Mouse (Mus musculus) limb, embryonic 10.5 days (tissue): Measurements from ENCODE around the gene Siah1b. TPM values are rescaled to one million over a fixed set of nuclear protein-coding genes. Genes with fewer than 3 reads are reported as not detected.

ENCODE experiments used
- DNase-seq: peaks from one replicate; pipeline ENCODE4 v3.0.0-alpha.2; 2017; ENCODE audit warnings: low spot score
- H3K27ac ChIP-seq: fragments of 300-500 bp; sonication (generic); 2 replicates; pipeline ENCODE4 v1.5.1; 2016; ENCODE audit warnings: mild to moderate bottlenecking
- H3K27me3 ChIP-seq: fragments of 300-500 bp; sonication (generic); 2 replicates; pipeline ENCODE4 v1.6.1; 2016; ENCODE audit warnings: low read depth, mild to moderate bottlenecking; ENCODE audit not compliant: poor library complexity, severe bottlenecking
- H3K36me3 ChIP-seq: fragments of 300-500 bp; sonication (generic); 2 replicates; pipeline ENCODE4 v1.6.1; 2016; ENCODE audit warnings: mild to moderate bottlenecking, moderate library complexity
- H3K4me1 ChIP-seq: fragments of 300-500 bp; sonication (generic); 2 replicates; pipeline ENCODE4 v1.6.1; 2016
- H3K4me3 ChIP-seq: fragments of 300-500 bp; sonication (generic); 2 replicates; pipeline ENCODE4 v1.5.1; 2016; ENCODE audit warnings: mild to moderate bottlenecking, moderate library complexity
- H3K9me3 ChIP-seq: fragments of 300-500 bp; sonication (generic); replicated peaks from 2 replicates; pipeline ENCODE4 v1.6.1; 2016; ENCODE audit warnings: mild to moderate bottlenecking
- WGBS: fragments of 180-500 bp; shearing (Covaris S2); methylation state at CpG from one replicate; pipeline ENCODE4 v1.1.7; 2016; 5-methylcytosine and 5-hydroxymethylcytosine counted together
- polyA plus RNA-seq: library from polyadenylated mRNA; unstranded; fragments of >200 nt; fragmentation: Nextera tagmentation; extraction: Ambion mirVana; gene quantifications from 2 replicates; pipeline ENCODE4 v1.2.1, GENCODE M21; 2016

Siah1b gene
- polyA plus RNA-seq, result 49.5 and 55.1 TPM in 2 replicates

DNA sequence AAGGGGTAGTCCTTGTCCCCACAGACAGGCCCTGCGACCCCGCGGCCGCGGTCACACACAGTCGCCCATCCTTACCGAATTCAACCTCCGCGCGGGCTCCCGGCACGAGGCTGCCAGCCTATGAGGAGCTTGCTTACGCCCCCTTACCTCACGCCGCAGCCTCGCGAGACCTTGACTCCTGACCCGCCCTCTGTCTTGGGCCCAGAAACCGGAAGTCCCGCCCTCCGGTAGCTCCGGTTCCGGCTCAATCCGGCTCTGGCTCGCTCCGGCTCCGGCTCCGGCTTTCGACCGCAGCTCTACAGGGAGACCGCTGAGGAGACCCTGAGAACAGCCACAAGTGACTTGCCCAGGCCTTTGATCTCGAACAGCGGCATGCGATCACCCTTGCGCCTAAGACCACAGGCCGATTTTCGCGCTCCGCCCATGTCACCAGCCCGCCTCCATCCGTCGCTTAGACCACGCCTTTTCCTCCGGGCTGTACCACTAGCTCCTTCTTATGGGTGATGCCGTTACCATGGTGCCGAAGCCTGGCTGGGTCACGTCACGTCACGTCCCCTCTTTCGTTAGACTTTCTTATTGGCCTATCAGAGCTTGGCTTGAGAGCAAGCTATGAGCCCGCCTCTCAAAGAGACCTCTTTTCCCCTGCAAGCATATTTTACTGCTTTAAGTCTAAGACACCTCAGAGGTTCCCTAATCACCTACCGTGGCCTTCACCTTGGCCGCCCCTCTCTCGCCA lies at the start of gene Siah1b:
Gene Siah1b (minus strand): TSS at position 454 of the 736 bp plus-strand sequence.
- DNase-seq, result peak; percentile 87
- H3K9me3 ChIP-seq, result no peaks in the 10 kb centered on the region
- peak within 1 kb of the TSS; percentile 66 for H3K4me3 ChIP-seq
- no peaks in the 10 kb centered on the region for H3K4me1 ChIP-seq
- peak within 1 kb of the TSS; percentile 95 for H3K27ac ChIP-seq
- peaks cover 83% of the 10 kb centered on the region for H3K27me3 ChIP-seq
- peaks cover 31% of the 10 kb centered on the region for H3K36me3 ChIP-seq
- 14% methylated on average over 54 of the region's 54 CpGs for WGBS

DNA sequence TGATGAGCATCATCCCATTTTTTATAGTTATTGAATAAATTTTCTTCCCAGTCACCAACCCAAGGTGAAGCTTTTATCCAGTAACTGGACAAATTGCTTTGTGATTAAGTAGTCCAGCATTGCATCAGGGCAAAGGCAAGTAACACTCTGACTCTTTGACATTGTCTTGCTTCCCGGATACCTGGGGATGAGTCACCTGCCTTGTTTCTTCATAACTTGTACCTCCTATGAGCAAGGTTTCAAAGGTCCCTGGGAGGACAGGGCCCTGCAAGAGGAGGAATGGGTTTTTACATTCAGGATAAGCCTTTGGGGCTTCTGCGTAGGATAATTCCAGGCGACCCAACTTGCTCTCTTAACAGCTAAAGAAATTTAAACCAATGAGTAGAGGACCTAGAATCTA lies 47.6 kb upstream of the Siah1b start:
- over 99% methylated on average over 3 of the region's 3 CpGs for WGBS
- DNase-seq, result no peak
- Histone ChIP-seq H3K27me3 (peaks cover 74% of the 10 kb centered on the region), H3K36me3 (no peaks in the 10 kb centered on the region), H3K4me3 (no peak overlapping the region), H3K4me1 (no peaks in the 10 kb centered on the region), H3K9me3 (no peaks in the 10 kb centered on the region), H3K27ac (no peak overlapping the region)

DNA sequence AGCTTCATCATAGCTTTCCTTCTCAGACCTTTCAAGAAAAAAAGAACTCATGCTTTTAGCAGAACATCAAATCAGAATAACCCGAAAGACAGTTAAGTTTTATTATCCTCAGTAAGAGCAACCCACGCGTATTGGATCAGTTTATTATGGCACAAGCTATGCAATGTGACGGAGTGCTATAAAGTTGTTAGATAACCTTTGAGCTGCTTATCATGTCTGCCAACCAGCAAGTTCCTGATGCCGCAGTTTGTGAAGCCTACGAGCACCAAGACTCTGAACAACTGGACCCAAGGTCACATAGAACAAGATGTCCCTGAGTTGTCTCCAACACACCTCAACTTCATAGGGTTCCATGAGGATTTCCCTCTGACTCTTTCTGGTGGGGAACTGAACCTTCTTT lies 37.5 kb upstream of the Siah1b start:
- Histone ChIP-seq H3K9me3 (no peaks in the 10 kb centered on the region), H3K4me3 (no peak overlapping the region), H3K4me1 (no peaks in the 10 kb centered on the region), H3K36me3 (no peaks in the 10 kb centered on the region), H3K27ac (no peak overlapping the region), H3K27me3 (peaks cover 68% of the 10 kb centered on the region)
- WGBS, result 88% methylated on average over 6 of the region's 6 CpGs
- DNase-seq, result no peak

DNA sequence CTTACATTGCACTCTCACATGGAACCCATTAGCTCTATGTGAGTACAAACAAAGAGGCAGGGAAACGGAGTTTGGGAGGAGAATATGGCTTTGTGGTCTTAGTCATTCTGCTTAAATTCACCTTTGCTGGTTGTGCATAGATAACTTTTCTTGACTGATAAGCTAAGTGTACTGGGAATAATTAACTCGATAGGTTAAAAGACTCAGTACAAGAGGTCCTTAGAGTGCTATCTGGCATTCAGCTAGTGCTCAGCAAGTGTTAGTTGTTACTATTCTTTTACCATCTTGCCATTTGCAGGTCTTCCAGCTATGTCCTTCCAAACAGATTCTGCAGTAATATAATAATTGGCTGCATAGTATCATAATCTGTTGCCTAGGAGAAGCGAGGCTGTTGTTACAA lies 34.9 kb upstream of the Siah1b start:
- Histone ChIP-seq H3K27me3 (peaks cover 85% of the 10 kb centered on the region), H3K9me3 (no peaks in the 10 kb centered on the region)
- 80% methylated on average over 3 of the region's 3 CpGs for WGBS

DNA sequence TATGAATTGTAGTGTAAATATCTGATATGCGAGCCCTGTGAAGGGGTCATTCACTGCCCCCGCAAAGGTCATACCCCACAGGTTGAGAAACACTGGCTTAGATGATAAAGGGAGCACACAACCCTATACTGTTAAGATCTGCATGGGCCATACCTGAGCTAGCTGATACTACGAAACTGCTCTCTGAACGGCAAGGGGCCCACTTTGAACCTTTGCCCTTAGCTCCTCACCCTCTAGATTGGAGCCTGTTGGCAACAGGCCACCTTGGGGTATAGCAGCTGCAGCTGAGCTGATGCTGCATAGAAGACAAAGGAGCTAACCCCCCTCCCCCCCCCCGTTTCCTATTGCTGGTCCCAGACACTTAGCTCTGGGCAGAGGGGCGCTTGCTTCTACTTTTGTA lies 26.4 kb upstream of the Siah1b start:
- no peaks in the 10 kb centered on the region for H3K9me3 ChIP-seq
- no peak for DNase-seq
- H3K36me3 ChIP-seq, result no peaks in the 10 kb centered on the region
- no peaks in the 10 kb centered on the region for H3K4me1 ChIP-seq
- H3K27me3 ChIP-seq, result peaks cover 81% of the 10 kb centered on the region
- H3K4me3 ChIP-seq, result no peak overlapping the region
- no peak overlapping the region for H3K27ac ChIP-seq
- 79% methylated on average over 6 of the region's 6 CpGs for WGBS

More for the DNA sequence above, 34.9 kb upstream of the Siah1b start:
- Histone ChIP-seq H3K36me3 (no peaks in the 10 kb centered on the region), H3K4me1 (no peaks in the 10 kb centered on the region), H3K27ac (no peak overlapping the region), H3K4me3 (no peak overlapping the region)
- no peak for DNase-seq

DNA sequence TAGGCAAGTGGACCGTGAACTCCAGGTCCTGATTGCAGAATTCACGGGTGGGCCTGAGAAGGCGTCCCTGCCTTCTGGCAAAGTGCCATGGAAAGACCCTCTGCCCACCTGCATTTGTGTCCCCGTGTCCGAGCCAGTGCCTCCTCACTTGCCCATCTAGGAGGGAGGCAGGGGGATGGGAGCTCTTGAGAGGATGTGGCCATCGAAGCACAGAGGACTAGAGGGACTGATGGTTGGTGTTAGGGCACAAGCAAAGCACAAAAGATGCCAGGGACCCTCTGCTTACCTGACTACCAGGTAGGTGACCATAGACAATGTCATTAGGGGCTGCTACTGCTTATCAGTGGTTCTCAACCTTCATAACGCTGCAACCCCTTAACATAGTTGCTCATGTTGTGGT lies 25.9 kb upstream of the Siah1b start:
- no peak for DNase-seq
- WGBS, result 92% methylated on average over 7 of the region's 7 CpGs
- no peak overlapping the region for H3K4me3 ChIP-seq
- H3K27me3 ChIP-seq, result peaks cover 80% of the 10 kb centered on the region
- no peaks in the 10 kb centered on the region for H3K36me3 ChIP-seq
- H3K4me1 ChIP-seq, result no peaks in the 10 kb centered on the region
- H3K9me3 ChIP-seq, result no peaks in the 10 kb centered on the region
- H3K27ac ChIP-seq, result no peak overlapping the region

DNA sequence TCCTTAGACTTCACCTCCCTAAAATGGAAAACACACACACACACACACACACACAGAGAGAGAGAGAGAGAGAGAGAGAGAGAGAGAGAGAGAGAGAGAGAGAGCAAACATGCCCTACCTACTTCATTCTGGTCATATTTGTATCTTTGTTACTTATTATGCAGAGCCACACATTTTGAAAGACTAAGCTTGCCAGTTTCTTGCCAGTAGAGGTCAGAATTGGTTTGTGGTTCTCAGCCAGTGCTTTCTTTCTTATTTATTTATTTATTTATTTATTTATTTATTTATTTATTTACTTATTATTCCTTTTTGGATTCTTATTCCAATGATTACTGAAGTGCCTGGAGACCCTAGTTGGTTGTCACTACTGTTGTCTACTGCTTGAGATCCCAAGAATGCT lies 25.2 kb upstream of the Siah1b start:
- Histone ChIP-seq H3K36me3 (no peaks in the 10 kb centered on the region), H3K27me3 (peaks cover 74% of the 10 kb centered on the region), H3K27ac (no peak overlapping the region)

DNA sequence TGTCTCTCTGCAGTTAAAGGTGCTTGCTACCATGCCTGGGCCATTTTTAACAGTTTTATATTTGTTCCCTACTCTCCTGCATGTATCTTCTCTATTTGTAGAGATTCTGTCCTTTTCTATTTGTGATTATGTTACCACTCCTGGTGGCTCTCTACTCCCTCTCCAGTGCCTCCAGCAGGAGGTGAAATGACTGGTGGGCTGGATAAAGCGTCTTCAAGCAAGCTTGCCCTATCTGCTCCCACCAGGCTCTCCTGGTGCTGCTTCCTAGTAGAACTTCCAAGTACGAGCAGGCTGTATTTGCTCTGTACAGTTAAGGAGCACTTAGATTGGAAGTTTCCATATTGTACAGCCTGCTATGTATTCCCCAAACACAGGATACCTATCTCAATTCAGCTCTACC lies 19.5 kb upstream of the Siah1b start:
- H3K27me3 ChIP-seq, result peaks cover 81% of the 10 kb centered on the region

More for the DNA sequence above, 25.2 kb upstream of the Siah1b start:
- no peaks in the 10 kb centered on the region for H3K9me3 ChIP-seq
- no peak for DNase-seq
- H3K4me1 ChIP-seq, result no peaks in the 10 kb centered on the region
- H3K4me3 ChIP-seq, result no peak overlapping the region

DNA sequence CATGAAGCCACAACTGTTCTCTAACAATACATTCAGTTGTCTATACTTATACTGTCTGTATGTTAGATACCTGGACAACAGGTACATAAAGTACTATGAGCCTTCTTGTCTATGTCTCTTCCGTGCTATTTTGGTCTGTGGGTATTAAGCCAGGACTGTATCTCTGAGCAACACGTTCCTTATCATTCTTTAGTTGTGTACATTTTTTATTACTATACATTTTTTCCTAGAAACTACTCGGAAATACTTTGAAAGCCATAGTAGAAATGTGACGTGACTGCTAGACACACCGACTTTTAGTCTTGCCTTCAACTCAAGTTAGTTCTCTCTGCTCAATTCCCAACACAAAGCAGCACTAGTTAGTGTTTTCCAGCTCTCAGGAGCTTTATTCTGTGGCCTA lies 17.1 kb upstream of the Siah1b start:
- Histone ChIP-seq H3K4me3 (no peak overlapping the region), H3K27me3 (peaks cover 90% of the 10 kb centered on the region), H3K27ac (no peak overlapping the region), H3K4me1 (no peaks in the 10 kb centered on the region), H3K9me3 (no peaks in the 10 kb centered on the region), H3K36me3 (no peaks in the 10 kb centered on the region)
- 89% methylated on average over 5 of the region's 5 CpGs for WGBS
- DNase-seq, result no peak

More for the DNA sequence above, 19.5 kb upstream of the Siah1b start:
- WGBS, result 81% methylated on average over 2 of the region's 2 CpGs
- Histone ChIP-seq H3K36me3 (no peaks in the 10 kb centered on the region), H3K9me3 (no peaks in the 10 kb centered on the region), H3K27ac (no peak overlapping the region), H3K4me3 (no peak overlapping the region), H3K4me1 (no peaks in the 10 kb centered on the region)
- DNase-seq, result no peak

DNA sequence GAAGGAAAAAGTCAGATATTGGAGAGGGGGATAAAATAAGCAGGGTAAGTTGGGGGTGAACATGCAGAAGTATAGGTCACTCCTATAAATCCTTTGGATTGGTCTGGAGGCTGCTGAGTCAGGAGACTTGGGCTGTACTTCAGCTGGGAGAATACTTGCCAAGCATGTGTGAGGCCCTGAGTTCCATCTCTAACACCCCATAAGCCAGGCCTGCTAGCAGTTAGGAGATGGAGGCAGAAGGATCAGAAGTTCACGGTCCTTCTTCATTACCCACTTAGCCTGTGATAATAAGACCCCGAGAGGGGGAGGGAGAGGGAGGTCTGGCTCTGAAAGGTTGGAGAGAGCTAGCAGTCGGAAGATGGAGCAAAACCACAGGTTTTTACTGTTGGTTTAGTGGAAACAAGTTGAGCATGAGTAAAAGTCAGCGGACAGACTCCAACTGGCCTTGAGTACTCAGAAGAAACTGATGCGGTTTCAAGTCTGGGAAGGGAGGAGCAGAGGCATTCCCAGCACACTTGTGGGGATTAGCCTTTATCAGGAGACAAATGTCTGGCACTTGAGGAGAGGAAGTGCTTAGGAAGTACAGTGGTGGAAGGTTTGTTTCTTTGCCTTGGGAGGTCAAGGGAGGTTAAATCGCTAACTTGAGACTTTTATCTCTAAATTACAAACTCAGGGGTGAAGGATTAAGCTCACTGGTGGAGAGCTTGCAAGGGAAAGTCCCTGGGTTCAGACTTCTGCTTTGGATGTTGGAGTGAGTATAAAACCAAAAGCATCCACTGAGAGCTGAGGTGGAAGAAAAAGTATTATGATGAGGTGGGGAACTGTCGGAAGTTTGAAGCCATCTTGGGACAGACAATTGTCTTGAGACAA lies 16.2 kb upstream of the Siah1b start:
- Histone ChIP-seq H3K36me3 (no peaks in the 10 kb centered on the region), H3K4me1 (no peaks in the 10 kb centered on the region), H3K27ac (no peak overlapping the region), H3K27me3 (peaks cover 90% of the 10 kb centered on the region), H3K9me3 (no peaks in the 10 kb centered on the region), H3K4me3 (no peak overlapping the region)
- 46% methylated on average over 7 of the region's 7 CpGs for WGBS
- no peak for DNase-seq

DNA sequence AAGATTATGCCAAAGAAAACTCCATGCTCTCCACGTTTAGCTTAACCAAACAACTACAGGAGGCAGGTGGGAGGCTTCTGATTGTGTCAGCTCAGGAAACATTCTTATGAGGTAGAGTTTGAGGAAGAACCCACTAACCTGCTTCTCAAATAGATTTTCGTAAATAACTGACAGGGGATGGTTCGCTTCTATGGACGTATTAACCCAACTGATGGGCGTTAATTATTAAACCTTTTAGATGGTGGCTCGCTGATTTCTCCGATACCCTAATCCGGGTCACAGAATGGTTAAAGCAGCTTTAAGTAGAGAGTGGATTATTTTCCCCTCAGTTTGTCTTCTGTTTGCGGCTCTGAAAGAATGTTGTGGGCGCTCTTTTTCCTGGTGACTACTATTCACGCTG lies 13.6 kb upstream of the Siah1b start:
- no peaks in the 10 kb centered on the region for H3K9me3 ChIP-seq
- DNase-seq, result no peak
- H3K27me3 ChIP-seq, result peaks cover 95% of the 10 kb centered on the region
- no peak overlapping the region for H3K4me3 ChIP-seq
- no peaks in the 10 kb centered on the region for H3K4me1 ChIP-seq
- 86% methylated on average over 11 of the region's 11 CpGs for WGBS
- H3K36me3 ChIP-seq, result no peaks in the 10 kb centered on the region
- no peak overlapping the region for H3K27ac ChIP-seq

DNA sequence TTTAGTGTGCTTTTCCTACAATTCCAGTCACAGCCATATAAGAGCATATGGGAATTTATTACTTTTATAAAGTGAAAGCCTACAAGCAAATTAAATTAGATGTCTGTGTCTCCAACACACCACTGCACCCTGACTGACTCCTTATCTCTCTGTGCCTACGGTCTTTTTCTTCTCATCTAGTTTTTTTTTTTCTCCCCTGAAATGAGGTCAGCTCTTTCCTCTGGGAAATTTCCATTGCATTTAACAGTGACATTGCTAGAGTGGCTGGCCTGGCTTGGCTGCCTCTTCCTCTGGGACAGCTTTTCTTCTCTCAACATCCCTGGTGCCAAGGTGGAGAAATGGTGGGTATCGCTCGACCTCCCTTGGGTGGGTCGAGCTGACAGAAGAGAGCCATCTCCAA lies 12.3 kb upstream of the Siah1b start, which contains the start of gene Cltrn:
Gene Cltrn (plus strand): TSS at position 249 of the 400 bp plus-strand sequence.
- 81% methylated on average over 4 of the region's 4 CpGs for WGBS
- Histone ChIP-seq H3K4me3 (no peak within 1 kb of the TSS), H3K4me1 (no peaks in the 10 kb centered on the region), H3K36me3 (no peaks in the 10 kb centered on the region), H3K9me3 (no peaks in the 10 kb centered on the region), H3K27ac (no peak within 1 kb of the TSS), H3K27me3 (peaks cover 93% of the 10 kb centered on the region)
- no peak for DNase-seq

DNA sequence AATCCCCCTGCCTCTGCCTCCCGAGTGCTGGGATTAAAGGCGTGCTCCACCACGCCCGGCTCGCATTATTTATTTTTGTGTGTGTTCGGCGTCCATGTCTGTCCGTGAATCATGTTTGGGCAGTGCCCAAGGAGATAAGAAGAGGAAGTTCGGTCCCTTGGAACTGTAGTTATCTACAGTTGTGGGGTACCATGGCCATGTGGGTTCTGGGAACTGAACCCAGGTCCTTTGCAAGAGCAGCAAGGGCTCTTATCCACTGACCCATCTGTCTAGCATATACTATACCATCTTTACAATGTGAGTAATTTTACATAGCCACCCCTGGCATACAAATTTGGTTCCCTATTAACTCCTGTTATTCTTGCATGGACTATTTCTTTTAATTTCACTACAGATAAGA lies 5.7 kb upstream of the Siah1b start:
- 91% methylated on average over 9 of the region's 9 CpGs for WGBS
- Histone ChIP-seq H3K9me3 (no peaks in the 10 kb centered on the region), H3K36me3 (no peaks in the 10 kb centered on the region), H3K27ac (no peak overlapping the region), H3K4me3 (no peak overlapping the region), H3K4me1 (no peaks in the 10 kb centered on the region), H3K27me3 (peaks cover 71% of the 10 kb centered on the region)
- DNase-seq, result no peak
